Mouse (Mus musculus) intestine, embryonic 15.5 days (tissue): ENCODE data around the gene Lonp2. TPM values are rescaled to one million over a fixed set of nuclear protein-coding genes. Genes with fewer than 3 reads are reported as not detected.
A peak's percentile ranks its signal among the peaks of the same experiment; 100 is the strongest.

Source experiments
- ATAC-seq: fragments of 200-750 bp; cut with Nextera tagmentation; 2 replicates; pipeline ENCODE4 v1.8.0; 2017; ENCODE audit warnings: moderate TSS enrichment, moderate library complexity
- H3K27ac ChIP-seq: fragments of 300-500 bp; sonication (generic); 2 replicates; pipeline ENCODE4 v1.5.1; 2015; ENCODE audit warnings: mild to moderate bottlenecking, inconsistent platforms
- H3K27me3 ChIP-seq: fragments of 300-500 bp; sonication (generic); replicated peaks from 2 replicates; pipeline ENCODE4 v1.6.1; 2015; ENCODE audit warnings: inconsistent platforms
- H3K36me3 ChIP-seq: fragments of 300-500 bp; sonication (generic); 2 replicates; pipeline ENCODE4 v1.6.1; 2015; ENCODE audit warnings: inconsistent platforms
- H3K4me1 ChIP-seq: fragments of 300-500 bp; sonication (generic); replicated peaks from 2 replicates; pipeline ENCODE4 v1.6.1; 2015; ENCODE audit warnings: inconsistent platforms
- H3K4me2 ChIP-seq: fragments of 300-500 bp; sonication (generic); replicated peaks from 2 replicates; pipeline ENCODE4 v1.6.1; 2015; ENCODE audit warnings: mild to moderate bottlenecking, inconsistent platforms
- H3K4me3 ChIP-seq: fragments of 300-500 bp; sonication (generic); replicated peaks from 2 replicates; pipeline ENCODE4 v1.5.1; 2015; ENCODE audit warnings: inconsistent platforms
- H3K9ac ChIP-seq: fragments of 300-500 bp; sonication (generic); 2 replicates; pipeline ENCODE4 v1.6.1; 2015; ENCODE audit warnings: inconsistent platforms
- H3K9me3 ChIP-seq: fragments of 300-500 bp; sonication (generic); 2 replicates; pipeline ENCODE4 v1.6.1; 2016; ENCODE audit warnings: inconsistent platforms
- WGBS: fragments of 180-500 bp; shearing (Covaris S2); methylation state at CpG from one replicate; pipeline ENCODE4 v1.1.7; 2015; 5-methylcytosine and 5-hydroxymethylcytosine counted together
- polyA plus RNA-seq: library from polyadenylated mRNA; unstranded; fragments of >200 nt; fragmentation: Nextera tagmentation; extraction: Ambion mirVana; gene quantifications from 2 replicates; pipeline ENCODE4 v1.2.1, GENCODE M21; 2015

Gene Lonp2
- polyA plus RNA-seq, 1 experiment from 2014 or later: 63.0 TPM

DNA sequence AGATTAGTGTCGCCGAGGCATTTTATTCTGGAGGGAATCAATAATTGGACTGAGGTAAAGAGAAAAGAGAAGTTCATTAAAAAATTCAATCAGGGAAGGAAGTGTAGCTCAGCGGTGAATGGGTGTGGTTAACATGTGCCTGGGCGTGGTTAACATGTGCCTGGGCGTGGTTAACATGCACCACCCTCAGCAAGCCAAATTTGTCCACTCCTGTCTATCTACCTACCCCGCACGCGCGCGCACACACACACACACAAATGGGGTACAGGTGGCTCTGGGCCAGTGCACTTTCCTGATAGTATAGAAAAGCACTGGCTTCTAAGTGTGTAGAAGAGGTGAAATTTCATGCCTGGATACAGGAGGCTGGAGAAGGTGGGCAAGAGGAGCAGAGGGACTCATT, 141.3 kb downstream of the Lonp2 start:
- Histone ChIP-seq H3K4me1 (no peaks in the 10 kb centered on the region), H3K4me2 (no peak overlapping the region), H3K9me3 (no peaks in the 10 kb centered on the region), H3K27me3 (no peaks in the 10 kb centered on the region), H3K36me3 (no peaks in the 10 kb centered on the region), H3K27ac (no peak overlapping the region), H3K9ac (no peak overlapping the region), H3K4me3 (no peak overlapping the region)
- 88% methylated on average over 10 of the region's 10 CpGs for WGBS
- ATAC-seq: no peak

DNA sequence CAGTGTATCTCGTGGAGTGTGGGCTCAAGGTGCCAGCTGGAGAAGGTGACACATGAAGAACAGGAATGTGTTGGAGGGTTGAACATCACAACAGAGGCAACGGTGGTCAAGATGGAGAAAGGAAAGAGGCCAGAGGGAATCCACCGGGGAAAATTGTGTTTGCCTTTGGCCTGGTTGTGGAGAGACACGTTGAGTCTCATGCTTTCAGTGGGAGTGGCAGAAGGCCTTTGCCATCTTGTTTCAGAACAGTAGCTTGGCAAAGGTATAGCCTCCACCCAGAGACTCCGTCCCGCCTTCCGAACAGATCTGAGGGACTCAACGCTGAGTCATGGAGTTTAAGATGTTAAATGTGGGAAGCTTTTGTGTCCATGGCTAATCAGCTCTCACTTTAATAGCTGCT, 141.8 kb downstream of the Lonp2 start:
- H3K27me3 ChIP-seq: no peaks in the 10 kb centered on the region
- no peaks in the 10 kb centered on the region for H3K4me1 ChIP-seq
- H3K9ac ChIP-seq: no peak overlapping the region
- no peak overlapping the region for H3K4me3 ChIP-seq
- no peak for ATAC-seq
- no peak overlapping the region for H3K27ac ChIP-seq
- no peaks in the 10 kb centered on the region for H3K9me3 ChIP-seq
- H3K4me2 ChIP-seq: no peak overlapping the region
- WGBS: 81% methylated on average over 8 of the region's 8 CpGs
- H3K36me3 ChIP-seq: no peaks in the 10 kb centered on the region

DNA sequence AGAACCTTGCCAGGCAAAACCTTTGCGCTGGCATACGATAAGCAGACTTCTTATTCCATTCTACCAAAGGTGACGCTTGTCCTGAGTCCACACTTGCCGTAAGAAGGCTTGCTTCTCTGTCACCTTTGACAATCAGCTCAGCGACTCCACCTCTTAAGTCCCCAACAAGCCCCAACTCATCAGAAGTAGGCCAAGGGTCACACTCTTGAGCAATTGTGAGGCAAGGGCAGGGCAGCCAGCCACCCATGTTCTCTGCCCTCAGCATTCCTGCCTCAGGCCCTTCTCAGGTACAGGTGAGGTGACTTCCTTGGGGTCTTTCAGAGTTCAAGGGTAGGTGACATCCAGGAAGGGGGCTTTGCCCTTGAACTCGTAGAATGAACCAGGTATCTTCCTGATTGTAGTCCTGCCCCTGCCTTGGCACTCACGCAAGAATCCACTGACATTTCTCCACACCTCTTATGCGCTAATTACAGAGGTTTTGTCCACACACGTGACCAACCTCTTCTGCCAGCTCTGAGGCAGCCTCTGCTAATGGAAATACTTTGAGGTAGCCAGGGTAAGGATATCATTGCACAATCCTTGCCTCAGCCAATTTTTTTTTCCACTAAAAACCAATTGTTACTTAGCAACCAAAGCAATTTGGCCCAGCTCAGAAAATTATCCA, 142.8 kb downstream of the Lonp2 start:
- Histone ChIP-seq H3K9me3 (no peaks in the 10 kb centered on the region), H3K27me3 (no peaks in the 10 kb centered on the region), H3K9ac (no peak overlapping the region), H3K4me3 (no peak overlapping the region), H3K27ac (no peak overlapping the region), H3K36me3 (no peaks in the 10 kb centered on the region), H3K4me2 (no peak overlapping the region), H3K4me1 (no peaks in the 10 kb centered on the region)
- ATAC-seq: peak; percentile 85
- WGBS: 77% methylated on average over 9 of the region's 9 CpGs

DNA sequence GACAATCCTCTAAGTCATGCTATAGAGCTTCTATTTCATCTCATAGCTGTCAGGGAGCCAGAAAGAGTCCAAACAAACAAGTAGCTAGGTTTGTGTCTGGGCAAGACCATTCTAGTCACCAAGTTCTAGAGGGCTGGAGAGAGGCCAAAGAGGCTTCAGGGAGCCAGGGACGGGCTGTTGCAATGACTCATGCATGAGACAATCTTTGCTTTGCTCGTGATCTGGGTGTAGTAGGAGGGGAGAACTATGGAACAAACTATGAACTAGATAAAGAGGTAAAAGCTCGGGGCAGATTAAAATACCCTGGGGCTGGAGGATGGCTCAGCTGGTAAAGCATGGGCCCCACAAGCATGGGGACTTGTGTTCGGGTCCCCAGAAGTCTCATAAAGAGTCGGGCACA, 144.7 kb downstream of the Lonp2 start:
- Histone ChIP-seq H3K4me3 (no peak overlapping the region), H3K36me3 (no peaks in the 10 kb centered on the region), H3K4me2 (no peak overlapping the region), H3K9ac (no peak overlapping the region), H3K27ac (no peak overlapping the region), H3K4me1 (no peaks in the 10 kb centered on the region), H3K9me3 (no peaks in the 10 kb centered on the region), H3K27me3 (no peaks in the 10 kb centered on the region)
- ATAC-seq: peak; percentile 42; the same call in 1 of the 2 replicates
- 63% methylated on average over 5 of the region's 5 CpGs for WGBS

DNA sequence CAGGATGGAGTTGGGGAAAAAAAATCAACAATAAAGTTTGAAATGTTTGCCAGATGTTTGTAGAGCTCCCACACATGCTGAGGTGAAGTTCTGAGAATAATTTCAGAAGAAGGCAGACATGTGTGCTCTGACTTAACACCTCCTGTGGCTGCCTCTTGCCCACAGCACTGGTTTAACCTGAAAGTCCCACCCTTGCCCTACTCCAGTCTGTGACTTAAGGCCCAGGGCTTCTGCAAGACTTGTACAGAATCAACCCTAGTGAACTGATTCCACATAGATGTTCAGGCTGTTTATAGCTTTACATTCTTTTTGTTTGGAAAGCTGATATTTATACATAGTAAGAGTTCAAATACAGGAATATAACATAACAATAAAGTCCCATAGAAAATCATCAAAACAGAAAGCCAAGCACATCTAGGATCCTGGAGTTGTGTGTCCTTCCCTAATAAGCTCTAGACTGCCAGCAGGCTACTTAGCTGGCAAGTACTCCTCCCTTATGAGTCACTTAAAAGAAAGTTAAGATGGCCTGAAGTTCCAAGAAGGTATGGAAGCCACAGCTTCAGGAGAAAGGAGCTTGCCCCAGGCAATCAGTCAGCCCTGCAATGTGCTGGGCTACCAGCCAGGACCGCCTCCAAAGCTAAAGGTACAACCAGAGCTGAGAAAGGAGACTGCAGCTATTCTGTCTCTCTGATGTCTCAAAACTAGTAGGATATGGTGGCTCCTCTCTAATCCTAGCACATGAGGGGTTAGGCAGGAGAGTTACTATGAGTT, 146.3 kb downstream of the Lonp2 start:
- no peak for ATAC-seq

More for the DNA sequence above, 146.3 kb downstream of the Lonp2 start:
- Histone ChIP-seq H3K9me3 (no peaks in the 10 kb centered on the region), H3K4me1 (no peaks in the 10 kb centered on the region), H3K27me3 (no peaks in the 10 kb centered on the region), H3K9ac (no peak overlapping the region), H3K4me3 (no peak overlapping the region), H3K4me2 (no peak overlapping the region), H3K36me3 (no peaks in the 10 kb centered on the region), H3K27ac (no peak overlapping the region)
- 77% methylated on average over 1 of the region's 1 CpGs for whole genome bisulfite sequencing

Other genes starting within 250 kb of the Lonp2 start
- 0.16 and 0.20 TPM in 2 replicates for gene Abcc12, start 43.4 kb upstream of the Lonp2 start, polyA plus RNA-seq
- gene Gm10638, start 121.7 kb downstream of the Lonp2 start, polyA plus RNA-seq: 2.9 and 3.7 TPM in 2 replicates
- 31.2 and 36.1 TPM in 2 replicates for gene Siah1a, start 121.9 kb downstream of the Lonp2 start, polyA plus RNA-seq